Mouse (Mus musculus) B cell, adult 2 months (primary cell): ENCODE measurements around the gene Plcl2.

ENCODE experiments used
- DNase-seq, 2 experiments: peaks; one replicate each; pipeline ENCODE4 v3.0.0; 2022

Gene Plcl2

DNA sequence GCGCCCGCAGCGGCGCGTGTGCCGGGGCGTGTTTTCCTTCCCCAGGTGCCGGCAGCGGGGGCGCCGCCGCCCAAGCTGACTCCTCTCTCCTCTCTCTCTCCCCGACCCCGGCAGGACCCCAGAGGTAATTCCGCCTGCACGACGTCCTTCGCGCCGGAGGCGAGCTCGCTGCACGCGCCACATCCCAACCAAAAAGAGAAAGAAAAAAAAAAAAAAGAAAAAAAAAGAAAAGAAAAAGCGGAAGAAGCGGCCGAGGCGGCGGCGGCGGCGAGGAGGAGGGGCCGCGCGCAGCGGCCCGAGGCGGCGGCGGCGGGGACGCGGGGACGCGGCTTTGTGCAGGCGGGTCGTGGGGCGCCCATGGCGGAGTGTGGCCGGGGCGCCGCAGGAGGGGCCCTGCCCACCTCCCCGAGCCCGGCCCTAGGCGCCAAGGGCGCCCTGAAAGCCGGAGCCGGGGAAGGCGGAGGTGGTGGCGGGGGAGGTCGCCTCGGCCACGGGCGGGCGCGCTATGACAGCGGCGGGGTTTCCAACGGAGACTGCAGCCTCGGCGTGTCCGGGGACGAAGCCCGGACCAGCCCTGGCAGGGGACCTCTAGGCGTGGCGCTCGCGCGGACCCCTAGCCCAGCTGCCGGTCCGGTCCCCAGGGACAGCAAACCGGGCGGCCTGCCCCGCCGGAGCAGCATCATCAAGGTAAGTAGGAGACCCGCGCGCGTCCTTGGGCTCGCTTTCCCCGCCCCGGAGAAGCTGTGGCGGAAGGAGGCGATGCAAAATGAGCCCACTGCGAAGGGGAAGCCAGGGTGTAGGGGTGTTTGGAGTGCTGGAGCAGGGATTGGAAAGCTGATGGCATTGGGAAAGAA, at the start of gene Plcl2:
Gene Plcl2, plus strand, starts transcription at position 153 of the 854 bp plus-strand sequence.
- peak; percentile 75 to 80 for DNase-seq

DNA sequence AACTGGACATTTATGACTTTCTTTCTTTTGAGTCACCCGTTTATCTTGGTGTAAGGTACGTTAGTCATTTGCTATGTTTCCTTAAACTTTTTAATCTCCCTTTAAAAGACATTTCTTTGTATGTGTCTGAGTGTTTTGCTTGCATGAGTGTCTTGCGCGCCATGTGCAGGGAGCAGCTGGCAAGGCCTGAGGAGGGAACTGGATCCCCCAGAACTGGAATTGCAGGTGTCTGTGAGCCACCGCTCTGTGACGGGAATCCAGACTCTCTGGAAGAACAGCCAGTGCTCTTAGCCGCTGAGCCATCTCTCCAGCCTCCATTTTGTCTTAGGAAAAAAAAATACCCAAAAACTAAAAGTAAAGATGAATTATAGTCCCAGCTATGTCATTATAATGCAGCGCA, 48.9 kb upstream of the Plcl2 start:
- DNase-seq: no peak

DNA sequence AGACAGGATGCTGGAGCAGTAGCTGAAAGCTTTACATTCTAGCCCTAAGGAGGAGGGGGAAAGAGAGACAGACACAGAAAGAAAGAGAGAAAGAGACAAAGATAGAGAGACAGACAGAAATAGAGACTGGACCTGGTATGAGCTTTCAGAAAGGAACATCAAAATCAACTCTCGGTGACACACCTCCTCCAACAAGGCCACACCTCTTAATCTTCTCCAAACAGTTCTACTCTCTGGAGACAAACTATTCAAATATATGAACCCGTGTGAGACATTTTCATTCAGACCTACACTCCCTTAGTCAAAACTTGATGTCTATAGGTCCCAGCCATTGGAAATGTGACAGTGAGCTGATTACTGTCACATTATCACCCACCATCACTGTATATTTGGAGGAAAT, 41.8 kb upstream of the Plcl2 start:
- no peak for DNase-seq

DNA sequence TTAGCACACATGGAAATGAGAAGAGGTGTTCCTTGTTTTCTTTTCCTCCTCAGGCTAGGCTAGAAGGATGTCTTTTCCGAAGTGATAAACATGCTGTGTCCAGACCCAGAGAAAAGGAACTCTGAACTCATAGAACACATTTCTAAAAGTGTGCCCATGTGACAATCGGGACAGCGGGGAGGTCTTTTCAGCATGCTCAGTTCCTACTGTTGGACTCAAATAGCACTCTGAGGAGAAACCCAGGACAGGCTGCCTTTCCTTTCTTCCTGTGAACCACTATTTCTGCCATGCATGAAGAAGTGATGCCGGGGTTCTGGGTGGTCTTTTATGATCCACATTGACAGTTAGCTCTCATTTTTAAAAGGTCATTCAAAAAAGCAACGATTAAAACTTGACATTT, 40.1 kb upstream of the Plcl2 start:
- DNase-seq: no peak

DNA sequence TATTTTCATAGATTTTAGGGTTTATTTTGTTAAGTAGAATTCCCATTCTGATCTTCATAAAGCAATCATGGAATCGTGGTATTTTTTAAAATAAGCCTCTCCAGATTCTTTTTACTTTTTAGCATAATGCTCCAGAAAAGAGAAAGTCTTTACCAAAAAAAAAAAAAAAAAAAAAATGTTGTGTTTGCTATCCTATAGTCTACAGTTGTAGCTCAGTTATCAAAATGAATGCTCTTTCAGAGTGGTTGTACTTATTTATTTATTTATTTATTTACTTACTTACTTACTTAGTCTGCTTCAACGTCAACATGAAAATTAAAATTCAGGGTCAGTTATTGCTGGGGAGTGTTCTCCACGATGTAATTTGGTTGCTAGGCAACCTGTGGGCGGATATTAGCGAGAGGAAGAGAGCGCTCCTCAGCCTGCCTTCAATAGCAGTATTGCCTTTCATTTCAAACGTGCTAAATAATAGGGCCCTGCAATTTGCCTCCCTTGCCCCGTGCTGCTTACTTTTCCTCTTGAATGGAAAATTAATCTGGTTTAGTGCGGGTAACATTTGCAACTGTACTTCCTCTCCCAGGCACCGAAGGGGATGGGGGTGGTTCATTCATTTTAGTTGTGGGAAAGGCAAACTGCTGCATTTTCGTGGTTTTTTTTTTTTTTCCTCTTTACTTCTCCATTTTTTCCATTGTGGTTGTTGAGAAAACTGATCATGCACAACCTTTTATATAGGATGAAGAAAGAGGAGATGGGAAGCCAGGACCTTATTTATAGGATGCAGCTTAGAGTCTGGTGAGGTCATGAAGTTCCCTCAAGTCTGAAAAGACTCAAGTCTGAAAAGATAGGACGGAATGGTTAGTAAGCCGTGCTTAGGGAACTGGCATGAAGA, 39.4 kb upstream of the Plcl2 start:
- peak; percentile 79 to 80 for DNase-seq

DNA sequence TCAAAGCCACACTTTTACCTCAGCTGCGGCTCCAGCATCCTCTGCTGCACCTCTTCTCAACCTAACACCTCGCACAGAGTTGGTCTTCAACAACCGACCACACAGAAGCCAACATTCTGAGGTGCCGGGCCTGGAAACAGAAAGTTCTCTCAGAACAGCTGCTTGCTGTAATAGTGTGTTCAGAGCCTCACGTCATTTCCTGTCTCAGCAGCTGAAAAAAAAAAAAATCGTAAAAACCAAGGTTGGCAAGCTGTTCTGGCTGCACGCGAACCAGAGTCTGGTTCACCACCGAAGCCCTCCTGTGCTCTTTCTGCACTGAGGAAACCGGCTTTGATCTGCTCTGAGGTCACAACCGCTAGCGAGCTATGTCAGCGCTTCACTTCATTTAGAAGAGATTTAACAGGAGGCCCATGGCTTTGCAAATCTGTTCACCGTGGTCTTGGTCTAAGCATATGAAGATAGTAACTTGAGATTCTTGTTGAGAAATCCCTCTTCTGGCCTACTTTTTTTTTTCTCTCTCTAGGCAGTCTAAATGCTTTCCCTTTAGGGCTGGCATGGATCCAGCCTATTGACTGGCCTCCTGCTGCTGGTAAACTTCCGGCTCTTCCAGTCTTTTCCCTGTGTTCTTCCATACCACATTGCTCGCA, 38.6 kb upstream of the Plcl2 start:
- peak; percentile 75 to 76 for DNase-seq

DNA sequence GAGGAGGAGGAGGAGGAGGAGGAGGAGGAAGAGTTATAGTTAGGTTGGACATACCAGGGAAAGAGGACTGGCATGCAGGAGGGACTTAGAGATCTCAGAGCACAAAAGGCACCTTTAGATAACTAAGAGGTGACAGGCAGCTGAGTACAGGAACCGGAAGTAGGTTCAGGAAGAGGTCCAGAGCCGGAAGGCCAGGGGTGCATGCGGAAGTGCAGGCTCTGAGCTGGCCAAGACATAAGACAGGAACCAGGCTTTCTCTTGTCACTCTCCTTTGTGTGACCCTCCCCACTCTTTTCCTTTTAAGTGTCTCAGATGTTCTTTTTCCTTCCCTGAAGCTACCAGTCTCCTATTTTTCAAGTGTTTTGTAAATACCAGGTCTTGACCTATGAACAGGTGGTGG, 38.0 kb upstream of the Plcl2 start:
- DNase-seq: peak; percentile 68 to 73

DNA sequence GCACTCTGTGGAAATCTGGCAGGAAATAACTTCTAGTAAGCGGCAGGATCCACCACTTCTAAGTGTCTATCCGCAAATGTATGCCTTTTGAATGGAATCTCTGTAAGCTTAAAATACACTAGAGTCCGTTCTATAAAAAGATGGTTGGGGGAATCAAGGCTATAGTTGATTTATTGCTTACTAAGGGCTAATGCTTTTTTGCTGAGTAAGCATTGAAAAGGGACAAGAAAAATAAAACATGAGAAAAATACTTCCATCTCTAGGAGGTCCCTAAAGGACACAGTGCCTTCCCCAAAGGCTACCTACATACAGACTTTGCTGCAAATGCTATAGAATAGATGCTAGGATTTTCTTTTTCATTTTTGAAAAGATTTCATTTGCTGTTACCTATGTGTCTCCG, 31.9 kb upstream of the Plcl2 start:
- DNase-seq: no peak

DNA sequence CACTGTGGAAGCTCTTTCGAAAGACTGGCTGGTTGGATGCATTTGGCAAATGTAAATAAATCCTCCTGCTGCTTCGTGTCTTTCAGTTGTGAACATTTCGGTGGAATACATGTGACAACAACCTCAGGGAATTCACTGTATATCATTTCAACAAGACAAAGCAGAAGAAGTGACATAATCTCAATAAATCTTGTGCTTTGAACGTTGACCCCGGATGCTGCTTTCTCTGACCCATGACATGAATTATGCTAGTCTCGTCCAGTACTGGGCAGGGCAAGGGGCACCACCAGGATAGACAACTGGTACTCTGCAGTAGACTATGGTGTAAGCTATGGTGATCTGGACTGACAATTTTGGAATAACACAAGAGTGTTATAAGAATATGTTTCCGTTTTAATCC, 28.3 kb upstream of the Plcl2 start:
- no peak for DNase-seq

DNA sequence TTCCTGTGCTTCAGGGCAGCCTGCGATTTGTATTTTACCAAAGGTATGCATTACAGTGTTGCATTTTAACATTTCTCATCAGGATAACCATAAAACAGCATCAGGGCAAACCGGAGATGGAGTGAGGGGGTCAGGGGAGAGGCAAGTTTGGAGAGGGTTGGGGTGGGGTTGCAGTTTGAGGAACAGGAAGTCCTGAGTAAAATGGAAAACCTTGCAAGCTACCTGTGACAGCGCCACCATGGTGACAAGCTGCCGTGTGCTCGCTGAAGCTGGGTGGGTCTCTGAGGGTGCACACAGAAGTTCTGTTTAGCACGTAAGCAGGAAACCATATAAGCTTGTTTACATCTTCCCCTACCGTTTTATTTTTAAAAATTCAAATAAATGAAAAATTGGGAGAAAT, 25.5 kb upstream of the Plcl2 start:
- DNase-seq: peak; percentile 55 to 64

DNA sequence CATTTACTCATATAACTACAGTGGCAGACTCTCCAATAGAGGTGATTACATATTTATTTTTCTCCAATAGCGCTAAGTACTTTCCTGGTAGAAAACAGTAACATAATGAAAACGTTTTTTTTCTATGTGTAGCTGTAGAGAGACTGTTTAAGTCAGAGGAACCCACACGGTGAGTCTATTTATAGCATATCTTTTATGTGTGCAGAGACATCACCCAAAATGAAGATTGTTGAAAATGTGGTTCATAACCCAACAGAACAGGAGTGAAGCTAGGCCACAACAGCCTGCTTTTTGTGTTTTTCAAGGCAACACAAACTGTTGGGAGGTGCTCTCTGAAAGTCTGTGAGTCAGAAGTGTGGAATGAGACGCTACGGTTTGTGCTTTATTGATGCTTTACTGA, 24.2 kb upstream of the Plcl2 start:
- DNase-seq: no peak

DNA sequence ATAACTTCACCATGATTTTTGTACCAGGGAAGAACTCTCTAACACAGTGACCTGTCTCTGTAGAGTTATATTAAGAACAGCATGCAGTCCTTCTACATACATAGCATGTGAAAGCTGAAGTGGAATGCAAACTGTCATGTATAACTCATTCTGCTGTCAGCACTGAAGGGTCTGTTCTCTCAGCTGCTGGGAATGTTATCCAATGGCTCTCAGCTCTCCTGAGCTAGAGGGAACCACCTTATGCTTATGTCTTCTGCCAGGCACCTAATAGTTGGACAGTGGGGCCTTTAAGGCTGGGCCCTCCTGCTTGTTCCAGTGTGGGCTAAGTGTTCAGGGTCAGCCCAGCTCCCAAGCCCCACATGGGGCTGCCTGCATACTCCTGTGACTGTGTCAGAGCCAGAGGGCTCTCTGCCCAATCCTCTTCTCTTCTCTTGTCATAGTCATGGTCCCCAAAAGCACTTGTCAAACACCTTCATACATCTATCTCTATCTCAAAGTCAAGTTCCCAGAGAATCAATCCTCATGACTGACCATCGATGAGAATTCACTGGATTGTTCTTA, 22.1 kb upstream of the Plcl2 start:
- DNase-seq: no peak

DNA sequence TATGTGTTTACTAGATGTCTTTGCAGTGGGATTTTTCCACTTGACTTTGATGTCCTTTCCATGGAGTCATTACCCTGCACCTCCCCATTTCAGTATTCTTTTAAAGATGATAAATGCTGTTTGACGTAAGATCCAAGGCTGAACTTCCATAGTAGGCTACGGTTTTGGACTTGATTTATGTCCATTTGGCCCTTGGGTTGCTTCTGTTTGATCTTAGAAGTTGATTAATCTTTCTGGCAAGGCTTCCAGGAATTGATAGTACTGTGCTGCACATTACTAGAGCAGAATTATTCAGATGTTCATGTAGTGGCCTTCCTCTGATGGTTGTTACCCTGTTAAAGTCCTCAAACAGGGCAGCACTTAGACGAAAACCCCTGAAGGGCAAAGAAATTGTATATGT, 21.5 kb upstream of the Plcl2 start:
- DNase-seq: no peak

DNA sequence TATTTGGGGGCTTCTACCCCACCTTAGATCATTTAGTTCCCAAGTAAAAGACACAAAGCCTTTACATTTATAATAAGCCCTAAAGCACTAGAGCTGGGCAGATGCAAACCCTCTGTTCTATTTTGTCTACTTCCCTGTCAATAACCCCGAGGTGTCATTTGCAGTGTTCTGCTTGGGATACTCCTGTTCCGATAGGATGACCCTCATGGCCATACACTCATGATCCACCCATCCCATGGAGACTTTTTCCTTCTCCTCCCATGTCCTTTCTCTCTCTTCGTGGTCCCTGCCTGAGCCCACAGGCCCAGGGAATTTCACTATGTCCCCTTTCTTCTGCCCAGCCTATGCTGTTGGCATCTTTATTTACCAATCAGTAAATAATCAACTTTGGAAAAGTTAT, 20.8 kb upstream of the Plcl2 start:
- no peak for DNase-seq

DNA sequence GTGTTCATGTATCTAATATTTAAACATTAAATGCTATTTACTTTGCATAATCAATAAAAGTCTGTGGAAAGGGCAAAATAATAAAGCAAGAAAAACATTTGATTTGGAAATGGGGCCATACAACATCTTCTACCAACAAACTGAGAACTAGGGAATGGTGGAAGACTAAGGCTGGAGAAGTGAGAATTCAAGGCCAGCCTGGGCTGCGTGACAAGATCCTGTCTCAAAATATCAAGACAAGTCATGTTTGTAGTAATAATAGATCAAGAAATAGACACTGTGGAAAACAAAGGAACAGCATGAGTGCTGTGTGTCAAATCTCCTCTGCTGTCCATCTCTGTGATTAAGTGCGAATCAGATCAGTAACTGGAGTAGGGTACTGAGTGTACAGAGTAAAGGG, 20.3 kb upstream of the Plcl2 start:
- DNase-seq: no peak

DNA sequence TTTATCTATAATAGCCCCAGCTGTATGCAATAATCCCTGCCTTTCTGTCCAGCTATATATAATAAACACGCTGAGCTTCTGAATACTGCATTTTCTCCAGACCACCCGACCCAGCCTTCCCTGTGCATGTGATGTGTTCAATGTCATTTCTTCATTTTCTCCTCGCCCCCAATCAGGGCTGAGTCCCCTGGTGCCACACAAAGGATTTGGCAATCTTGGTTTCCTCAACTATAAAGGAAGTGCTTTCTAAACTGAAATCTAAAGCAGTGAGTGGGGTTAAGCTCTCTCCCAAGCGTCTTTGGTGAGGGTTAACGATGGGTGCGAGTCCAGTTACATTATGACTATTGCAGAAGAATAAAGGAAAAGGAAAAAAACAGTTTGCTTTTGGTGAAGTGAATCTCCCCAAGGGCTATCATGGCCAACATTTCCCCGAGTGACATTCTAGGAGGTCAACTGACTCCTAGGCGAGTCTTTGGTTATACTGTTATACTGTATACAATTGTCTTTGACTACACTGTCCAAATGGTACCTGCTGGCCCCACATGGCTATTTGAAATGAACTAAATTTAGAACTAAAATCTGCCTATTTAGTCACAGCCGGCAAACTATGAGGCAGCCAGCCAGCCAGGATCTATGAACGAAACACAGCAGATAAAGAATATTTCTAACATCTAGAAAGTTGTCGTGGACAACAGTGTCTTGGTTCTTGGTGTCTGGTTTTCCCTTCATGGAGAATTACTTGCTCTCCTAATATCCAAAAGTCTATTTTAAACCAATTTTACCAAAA, 18.4 kb upstream of the Plcl2 start:
- DNase-seq: no peak

DNA sequence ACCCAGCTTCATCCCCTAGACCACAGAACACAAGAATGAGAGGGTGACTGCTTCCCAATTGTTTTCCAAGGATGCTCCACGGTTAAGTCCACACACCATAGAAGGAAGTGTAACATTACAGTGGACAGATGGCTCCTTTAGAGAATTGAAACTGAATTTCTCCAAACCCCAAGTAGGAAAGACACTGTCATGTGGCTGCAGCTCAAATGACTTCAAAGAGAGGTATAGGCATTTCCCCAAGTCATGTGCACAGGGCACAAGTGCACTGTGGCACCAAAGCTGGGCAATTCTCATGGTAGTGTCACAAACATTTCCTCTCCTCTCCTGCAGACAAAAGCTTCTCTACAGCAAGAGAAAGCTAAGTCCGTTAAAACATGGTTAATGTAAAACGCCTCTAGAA, 17.7 kb upstream of the Plcl2 start:
- DNase-seq: no peak

DNA sequence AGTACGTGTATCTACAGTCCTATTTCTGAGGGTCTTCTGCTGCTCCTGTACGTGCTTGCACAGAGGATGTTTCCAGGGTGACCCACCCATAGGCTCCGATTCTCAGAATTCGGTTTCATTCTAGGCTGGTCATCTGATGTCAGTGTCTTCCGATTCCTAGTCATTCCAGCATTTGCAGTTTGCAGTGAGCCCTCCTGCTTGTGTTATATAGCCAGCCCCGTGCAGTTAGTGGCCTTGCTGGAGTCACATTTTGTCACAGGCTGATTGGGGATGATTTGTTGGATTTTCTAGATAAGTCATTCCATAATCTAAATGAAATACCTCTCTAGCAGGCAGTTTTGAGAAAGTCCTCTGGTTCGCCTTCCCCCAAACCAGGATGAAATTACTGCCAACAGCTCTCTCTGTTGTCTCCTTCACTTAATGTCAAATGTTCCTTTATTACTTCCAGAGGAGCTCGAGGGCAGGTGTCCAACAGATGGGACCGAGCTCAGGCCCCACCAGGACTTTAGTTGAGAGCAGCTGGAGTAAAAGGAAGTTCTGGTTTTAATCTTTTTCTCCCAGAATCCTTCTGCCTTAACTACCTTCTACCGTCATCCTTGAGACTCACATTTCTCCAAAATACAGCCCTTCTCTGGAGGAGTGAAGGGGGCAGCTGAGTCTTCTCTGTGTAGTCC, 13.8 kb upstream of the Plcl2 start:
- no peak for DNase-seq

DNA sequence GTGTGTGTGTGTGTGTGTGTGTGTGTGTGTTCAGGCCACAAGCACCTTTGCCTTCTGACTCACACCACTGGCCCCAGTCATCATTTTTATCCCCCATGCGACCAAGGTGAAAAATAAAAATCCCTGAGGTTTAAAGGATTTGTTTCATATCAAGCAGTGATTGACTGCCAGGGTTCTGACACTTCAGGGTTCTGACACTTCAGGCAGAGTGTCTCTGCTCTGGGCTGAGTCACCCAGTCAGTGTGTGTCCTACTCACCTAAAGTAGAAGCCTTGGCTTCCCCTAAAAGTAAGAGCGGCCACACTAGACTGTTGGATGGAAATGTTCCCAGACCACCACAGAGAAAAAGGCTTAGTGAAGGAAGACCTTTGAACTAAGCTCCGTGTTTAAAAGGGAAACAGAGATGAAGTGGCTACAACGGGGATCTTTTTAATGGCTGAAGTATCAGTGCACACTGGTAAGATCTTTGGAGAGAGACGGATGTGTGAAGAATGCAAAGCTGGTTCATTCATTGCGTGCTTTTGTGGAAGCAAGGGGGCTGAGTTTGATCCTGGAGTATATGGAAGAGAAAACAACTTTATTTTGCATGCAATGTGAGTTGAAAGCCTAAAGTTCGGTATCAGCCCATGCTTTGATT, 11.0 kb upstream of the Plcl2 start:
- DNase-seq: no peak

DNA sequence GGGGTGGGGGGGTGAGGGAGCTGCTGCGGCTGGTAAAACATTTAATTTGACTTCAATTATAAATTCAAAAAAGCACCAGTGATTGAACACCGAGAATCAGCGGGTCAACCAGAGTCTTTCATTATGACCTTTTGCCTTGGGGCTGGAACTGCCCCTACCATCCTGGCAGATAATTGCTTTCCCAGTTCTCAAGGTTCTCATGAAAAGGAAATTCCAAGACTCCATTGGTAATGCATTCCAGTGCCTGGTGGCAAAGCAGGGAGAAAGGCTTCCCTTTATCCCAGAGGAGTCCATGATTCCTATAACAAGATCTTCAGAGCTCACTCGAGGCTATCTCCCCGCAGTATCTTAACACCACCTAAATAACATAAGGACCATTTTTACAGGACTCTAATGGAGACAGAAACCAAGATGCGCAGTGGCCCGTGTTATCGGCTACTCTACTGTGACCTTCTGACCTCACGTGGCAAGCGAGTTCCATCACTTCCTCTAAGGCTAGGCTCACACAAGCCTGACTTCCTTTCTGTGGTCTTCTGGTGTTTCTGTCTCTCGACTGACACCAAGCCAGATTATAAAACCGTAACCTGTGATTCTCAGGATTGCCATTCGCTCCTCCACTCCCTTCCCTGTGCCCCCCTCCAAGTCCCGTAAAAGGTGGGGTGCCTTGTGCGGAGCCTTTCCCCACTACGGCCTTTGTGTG, 10.0 kb upstream of the Plcl2 start:
- peak; percentile 51 to 57 for DNase-seq

DNA sequence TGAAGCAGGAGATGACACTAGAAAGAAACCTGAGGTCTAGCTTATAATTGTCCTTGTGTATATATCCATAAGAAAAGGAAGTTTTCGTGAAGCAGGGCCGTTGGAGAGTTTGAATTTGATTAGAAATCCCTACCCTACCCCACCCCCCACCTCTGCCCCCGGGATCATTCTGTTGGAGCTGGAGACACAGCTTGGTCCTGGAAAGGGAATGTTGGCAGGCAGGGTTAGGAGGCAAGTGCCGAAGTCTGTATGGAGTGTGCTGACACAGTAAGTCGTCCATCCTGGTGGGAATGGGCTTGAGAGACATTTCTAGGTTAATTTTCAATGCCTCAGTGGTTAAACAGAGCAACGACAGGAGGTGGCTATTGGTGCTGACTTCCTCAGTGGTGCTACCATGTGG, 8.4 kb upstream of the Plcl2 start:
- no peak for DNase-seq
